Mouse (Mus musculus): ENCODE data around the gene Cryz.
"Not testable (repeated sequence)": the region's sequence is repeated elsewhere in the genome, so short reads cannot be mapped to it uniquely, and the experiment has no call there.

The Cryz gene

DNA sequence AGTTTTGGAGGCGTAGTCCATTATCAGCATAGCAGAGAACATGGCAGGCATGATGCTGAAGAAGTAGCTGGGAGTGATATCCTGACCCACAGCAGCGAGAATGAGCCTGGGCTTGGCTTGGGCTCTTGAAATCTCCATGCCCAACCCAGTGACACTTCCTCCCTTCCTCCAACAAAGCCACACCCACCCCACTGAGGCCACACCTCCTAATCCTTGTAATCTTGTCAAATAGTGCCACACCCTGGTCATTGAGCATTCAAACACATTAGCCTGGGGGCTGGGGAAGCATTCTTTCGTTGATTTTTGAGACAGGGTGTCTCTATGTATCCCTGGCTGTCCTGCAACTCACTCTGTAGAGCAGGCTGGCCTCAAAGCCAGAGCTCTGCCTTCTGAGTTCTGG, 15.4 kb downstream of the Cryz start:
- DNase-seq (ENCODE audit: low read depth, low spot score), result no peak

DNA sequence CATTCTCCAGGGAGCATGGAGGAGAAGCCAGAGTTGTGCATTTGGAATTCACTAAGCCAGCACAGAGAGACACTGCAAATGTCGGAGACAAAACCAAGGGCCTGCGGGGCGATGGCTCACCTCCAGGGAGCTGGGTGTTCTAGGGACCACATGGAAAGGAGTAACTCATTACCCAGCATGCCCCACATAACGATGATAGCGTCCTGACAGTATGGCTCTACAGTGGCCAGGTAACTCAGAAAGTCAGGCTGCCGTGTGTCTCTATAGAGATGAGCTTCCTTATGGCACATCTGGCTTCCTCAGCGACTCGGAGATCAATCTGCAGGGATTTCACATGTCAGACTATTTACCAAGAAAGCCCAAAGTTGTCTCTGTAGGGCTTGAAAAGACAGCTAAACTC, 18.3 kb downstream of the Cryz start:
- DNase-seq (ENCODE audit: low read depth, low spot score), result no peak

DNA sequence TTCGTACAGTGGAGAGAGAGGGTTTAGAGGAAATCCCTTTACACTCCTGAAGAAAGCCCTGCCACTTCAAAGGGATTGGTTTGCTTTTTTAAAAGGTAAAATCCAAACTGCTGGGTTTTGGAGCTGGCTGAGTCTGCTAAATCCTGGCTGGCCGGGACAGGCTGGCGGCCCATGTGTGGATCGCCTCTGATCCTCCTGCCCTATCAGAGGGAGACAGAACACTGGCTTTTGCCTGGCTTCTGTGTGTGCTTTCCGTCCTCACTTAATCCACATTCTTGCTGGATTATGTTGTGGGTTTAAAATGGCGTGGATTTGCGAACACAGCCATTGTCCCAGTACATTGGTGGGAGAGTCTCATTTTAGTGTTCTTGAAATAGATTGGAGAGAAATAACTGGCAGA, 18.8 kb downstream of the Cryz start:
- DNase-seq (ENCODE audit: low read depth, low spot score), result no peak

DNA sequence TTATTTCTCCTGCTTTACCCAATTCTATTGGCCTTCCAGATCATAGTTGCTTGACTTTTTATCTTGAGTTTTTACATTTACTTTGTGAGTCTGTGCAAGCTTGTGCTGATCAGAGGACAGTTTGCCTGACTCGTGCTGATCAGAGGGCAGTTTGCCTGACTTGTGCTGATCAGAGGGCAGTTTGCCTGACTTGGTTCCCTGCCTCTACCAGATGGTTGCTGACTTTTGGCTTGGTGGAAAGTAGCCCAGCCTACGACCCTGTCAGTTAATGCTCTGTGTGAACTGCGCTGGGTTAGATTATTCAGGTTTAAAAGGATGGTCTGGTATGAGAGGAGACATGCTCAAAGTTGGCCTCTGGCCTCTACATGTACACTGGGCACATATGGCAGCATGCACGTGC, 19.6 kb downstream of the Cryz start:
- DNase-seq (ENCODE audit: low read depth, low spot score), result no peak

DNA sequence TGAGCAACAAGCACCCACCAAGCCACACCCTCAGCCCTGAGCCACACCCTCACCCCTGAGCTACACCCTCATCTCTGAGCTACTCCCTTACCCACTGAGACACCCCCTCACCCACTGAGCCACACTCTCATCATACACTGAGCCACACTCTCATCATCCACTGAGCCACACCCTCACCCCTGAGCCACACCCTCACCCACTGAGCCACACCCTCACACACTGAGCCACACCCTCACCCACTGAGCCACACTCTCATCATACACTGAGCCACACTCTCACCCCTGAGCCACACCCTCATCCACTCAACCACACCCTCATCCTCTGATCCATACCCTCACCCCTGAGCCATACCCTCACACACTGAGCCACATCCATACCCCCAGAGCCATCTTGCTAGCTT, 31.8 kb downstream of the Cryz start:
- no peak for DNase-seq (ENCODE audit: low read depth, low spot score)

DNA sequence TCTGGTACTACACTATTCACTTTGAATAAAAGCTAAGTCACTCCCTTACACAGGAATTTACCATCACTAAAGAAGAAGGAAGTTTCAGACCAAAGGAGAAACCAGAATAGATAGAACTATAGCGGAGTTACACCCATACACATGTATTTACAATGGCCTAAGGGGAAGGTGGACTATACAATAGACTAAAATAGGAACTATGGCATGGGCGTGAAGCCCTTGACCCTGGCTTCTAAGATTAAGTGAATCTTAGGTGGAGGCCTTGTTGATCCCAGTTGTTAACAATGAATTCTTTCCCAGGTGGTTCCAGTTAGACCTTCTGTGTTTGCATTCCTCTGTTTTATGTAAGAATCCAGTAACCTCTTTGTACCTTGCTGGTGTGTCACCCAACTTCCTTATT, 34.8 kb downstream of the Cryz start:
- not testable (repeated sequence) for DNase-seq (ENCODE audit: low read depth, low spot score)

DNA sequence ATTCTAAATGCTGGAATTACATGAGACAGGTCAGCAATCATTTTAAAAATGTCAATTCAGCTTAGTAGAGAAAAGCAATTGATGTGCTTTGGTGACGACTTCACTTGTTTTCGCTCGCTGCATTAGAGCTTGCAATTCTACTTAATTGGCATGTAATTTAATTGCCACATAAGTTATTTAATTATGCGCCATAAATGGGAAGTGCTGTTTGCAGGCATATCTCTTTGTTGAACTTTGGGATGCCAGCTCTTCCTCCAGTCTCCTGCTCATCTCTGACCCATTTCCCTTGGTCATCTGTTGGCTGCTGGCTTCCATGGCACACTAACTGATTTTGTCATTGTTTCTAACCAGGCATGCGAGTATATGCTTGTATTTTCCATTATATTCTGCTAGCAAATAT, 36.6 kb downstream of the Cryz start:
- DNase-seq (ENCODE audit: low read depth, low spot score), result no peak

DNA sequence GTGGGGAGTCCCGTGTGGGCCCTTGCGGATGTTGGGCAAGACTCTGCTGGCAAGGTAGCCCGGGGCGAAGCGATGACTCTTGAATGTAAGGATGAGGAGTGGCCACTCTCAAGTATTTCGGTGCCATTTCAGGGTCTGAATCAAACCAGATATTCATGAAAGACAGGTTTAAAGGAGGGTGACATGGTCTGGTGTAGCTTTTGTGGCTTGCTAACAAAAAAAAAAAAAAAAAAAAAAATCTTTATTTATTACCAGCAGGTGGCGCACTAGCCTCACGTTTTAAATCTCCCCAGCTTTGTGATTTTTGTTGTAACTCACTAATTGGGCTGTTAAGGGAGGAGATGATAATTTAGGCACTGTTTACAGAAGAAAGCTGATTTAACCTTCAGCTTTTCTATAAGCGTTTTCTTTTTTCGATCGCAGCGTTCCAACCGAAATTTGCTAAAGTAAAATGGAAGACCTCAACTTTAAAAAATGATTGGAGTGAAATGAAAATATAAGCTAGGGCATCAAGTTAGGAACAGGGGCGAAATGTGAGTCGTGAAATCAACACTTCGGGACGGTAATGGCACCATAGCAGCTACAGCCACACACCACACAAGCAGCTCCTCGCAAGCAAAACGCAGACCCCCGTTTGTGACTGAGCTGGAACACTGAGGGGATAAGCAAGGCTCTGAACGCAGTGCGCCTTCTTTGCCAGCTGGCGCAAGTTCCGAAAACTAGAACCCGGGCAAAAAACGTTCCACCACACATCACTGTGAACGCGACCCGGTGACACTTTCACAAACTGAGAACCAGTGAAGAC, 50.3 kb downstream of the Cryz start:
- DNase-seq (ENCODE audit: low read depth, low spot score), result peak; percentile 69

DNA sequence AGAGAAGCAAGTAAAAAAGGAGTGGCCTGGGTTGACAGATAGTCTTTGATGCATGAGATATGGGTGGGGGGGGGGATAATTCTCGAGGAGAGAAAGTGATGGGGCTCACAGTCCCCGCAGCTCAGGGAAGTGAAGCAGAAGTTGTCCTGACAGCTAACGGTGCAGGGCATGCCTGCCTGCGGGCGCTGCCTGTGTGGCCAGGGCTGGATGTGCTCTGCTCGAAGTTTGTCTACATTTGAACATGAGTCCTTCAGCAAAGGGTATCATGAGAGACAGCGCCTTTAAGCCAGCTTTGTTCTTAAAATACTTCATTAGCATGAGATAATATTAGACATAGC, 50.9 kb downstream of the Cryz start:
- DNase-seq (ENCODE audit: low read depth, low spot score), result no peak

DNA sequence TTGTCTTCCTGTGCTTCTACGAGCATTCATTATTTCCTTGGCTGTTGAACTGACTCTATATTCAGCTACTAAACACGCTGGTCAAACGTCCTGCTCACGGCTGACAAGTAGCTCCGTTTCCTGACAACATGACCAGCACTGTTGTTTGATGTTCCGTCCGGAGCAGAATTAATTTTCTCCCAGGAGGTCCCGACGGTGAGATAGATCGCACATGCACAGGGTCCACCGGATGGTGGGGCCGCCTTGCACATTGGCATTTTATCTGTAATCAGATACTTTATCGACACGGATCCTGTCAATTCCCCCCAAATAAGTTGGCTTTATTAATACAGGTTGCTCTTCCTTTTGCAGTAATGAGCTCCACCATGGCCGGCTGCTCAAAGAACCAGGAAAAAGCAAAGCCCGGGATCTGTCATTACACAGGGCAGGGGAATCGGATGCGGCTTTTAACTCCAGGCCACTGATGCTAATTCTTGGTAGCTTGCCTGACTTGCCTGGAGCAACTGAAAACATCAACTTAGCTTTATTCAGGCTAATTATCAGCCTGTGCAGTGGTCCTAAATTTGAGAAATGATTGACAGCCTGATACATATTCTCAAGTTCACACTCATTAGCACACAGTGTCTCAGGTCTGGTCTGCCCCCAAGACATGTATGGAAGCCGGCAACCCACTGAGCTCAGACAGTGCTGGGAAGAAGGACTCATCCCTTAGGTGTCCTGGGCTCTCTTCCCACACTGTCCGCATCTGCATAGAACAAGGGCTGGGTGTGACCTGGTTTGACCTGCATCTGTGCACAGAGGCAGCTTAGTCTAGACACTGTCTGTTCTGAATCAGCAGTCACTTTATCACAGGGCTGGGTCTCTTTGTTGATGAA, 53.1 kb downstream of the Cryz start:
- DNase-seq (ENCODE audit: low read depth, low spot score), result no peak

DNA sequence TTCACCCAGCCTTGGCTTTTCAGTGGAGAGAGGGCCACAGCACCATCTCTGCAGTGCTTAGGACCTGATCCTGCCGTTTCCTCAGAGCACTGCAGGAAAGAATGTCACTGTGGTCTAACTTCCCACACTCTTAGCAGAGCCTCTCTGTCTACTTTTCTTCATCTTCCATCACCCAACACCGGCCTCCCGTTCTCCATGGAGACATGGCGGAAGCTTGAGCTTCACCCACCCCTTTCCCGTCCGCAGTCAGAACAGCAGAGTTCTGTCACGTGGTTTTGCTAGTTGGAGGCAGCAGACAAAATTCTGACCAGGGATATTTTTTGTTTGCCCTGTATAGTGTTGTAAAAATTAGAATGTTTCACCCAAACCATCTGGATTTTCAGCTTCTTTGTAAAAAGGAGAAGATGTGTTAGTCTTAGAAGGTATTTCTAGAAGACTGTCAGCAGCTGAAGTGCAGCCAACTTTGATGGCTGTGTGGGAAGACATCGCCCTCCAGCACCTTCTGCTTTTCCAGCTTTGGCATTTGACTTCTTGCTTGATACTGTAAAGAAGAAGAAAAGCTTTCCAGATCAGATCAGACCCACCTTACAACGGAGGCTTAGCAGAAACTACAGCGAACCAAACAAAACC, 54.8 kb downstream of the Cryz start:
- DNase-seq (ENCODE audit: low read depth, low spot score), result peak; percentile 84

DNA sequence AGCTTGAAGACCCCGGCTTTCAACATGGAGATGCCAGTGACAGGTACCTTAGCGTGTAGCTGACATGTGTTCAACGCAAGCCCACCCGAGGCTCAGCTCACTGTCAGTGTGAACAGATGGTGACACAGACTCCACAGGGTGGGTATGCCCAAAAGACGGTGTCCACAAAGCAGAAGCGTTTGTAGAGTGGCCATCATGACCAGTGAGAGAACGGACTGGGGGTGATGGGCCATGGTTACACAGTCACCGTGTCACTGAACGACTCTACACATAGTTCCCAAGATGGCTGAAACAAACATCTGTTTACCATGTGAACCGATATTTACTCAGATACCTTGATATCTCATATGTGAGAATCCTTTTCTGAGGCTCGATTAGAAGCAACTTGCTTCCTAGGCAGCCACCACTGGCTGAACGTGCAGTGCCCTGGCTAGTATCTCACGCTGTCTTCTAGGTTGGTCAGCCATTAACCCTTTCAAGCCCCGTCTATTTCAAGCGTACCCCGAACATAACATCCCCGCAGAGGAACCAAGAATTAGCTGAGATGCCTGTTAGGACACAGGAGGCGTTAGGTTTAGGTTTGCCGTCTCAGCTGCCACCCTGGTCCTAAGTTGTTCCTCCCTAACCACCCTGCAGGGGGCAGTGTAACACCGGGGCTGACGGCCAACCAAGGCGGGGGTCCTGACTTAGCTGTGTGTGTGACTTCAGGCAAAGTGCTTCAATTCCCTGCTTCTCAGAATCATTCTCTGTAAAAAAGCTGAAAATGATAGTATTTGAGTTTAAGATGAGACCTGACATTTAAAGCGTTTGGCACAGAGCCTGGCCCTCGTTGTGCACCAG, 56.3 kb downstream of the Cryz start:
- DNase-seq (ENCODE audit: low read depth, low spot score), result peak; percentile 77

DNA sequence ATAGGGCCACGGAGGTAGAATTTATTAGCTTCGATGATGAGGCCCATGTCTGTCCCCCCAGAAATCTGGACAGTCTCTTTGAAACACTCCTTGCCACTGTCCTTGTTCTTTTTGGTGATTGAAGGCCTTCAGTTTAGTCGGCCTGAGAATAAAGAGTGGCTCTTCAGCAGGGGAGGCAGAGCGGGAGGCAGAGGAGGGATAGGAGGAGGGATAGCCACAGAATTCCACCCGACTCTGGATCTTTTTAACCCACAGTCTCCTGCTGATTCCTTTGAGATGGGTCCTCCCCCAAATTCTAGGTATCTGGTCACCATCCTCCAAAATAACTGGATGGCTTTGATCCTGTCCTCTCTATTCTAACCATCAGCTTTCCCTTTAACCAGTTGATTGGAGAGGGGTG, 56.9 kb downstream of the Cryz start:
- DNase-seq (ENCODE audit: low read depth, low spot score), result no peak

DNA sequence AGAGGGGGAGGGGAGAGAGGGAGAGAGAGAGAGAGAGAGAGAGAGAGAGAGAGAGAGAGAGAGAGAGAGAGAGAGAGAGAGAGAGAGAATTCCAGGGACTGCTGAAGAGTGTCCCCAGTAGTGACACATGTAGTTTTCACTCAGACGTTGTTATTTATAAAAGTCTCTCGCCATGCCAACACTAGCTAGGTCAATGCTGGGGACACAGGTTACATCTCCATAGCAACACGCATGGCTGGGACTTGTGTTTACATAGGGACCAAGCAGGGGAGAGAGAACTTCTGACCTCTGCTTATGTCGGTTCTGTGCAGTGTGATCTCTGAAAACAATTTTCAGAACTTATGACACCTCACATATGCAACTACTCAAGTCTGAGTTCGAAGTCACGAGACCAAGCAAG, 57.8 kb downstream of the Cryz start:
- DNase-seq (ENCODE audit: low read depth, low spot score), result no peak

DNA sequence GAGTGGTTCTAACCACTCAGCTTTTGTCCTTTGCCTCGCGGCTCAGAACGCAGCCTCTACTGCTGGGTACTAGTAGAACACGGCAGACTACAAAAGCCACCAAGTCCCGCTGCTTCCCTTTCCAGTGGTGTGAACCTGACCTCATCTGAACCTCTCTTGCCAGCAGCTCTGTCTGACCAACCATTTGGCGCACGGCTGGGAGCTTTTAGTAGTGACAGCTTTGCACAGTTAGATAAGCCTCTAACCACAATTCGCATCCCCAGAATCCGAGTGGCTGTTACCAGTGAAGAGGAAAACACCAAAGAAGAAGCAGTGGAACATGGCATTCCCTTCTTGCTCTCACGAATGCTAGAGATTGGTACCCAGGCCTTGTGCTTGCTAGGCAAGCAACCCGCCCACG, 58.4 kb downstream of the Cryz start:
- peak; percentile 12 for DNase-seq (ENCODE audit: low read depth, low spot score)

DNA sequence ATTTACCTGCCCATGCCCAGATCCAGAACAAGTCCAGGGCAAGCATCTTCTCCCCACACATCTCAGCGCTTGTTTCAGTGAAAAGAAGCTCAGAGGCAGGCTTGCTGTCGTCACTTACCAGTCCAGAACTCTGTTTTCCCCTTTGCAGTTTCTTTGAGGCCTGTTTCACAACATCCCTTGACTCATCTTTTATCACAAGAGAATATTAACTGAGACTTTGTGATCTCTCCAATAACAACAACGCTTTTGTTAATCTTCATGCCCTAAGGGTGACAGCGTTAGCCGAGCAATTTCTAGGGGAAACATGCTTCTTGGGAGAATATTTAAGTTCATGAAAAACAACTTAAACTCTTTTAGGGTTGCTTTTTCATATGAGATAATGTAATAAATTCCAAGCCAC, 59.2 kb downstream of the Cryz start:
- no peak for DNase-seq (ENCODE audit: low read depth, low spot score)

DNA sequence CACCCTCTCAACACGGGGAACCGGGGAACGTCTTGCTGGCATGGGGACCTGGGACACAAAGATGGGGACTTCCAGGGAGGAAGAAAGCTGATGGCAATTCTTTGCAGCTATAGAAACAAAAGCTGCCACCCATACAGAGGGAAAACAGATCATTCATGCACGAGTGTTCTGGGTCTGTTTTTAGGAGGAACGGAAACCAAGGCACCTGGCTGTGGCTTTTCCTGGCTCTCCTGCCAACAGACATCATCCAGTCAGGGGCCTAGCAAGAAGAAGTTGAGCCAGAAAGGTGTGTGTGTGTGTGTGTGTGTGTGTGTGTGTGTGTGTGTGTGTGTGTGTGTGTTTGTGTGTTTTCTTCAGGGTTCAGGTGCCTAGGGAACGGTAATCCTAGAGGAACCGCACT, 67.0 kb downstream of the Cryz start, which contains the start of gene Erich3:
Gene Erich3, plus strand, starts transcription at position 315 of the 400 bp plus-strand sequence.
- peak; percentile 63 for DNase-seq (ENCODE audit: low read depth, low spot score)

DNA sequence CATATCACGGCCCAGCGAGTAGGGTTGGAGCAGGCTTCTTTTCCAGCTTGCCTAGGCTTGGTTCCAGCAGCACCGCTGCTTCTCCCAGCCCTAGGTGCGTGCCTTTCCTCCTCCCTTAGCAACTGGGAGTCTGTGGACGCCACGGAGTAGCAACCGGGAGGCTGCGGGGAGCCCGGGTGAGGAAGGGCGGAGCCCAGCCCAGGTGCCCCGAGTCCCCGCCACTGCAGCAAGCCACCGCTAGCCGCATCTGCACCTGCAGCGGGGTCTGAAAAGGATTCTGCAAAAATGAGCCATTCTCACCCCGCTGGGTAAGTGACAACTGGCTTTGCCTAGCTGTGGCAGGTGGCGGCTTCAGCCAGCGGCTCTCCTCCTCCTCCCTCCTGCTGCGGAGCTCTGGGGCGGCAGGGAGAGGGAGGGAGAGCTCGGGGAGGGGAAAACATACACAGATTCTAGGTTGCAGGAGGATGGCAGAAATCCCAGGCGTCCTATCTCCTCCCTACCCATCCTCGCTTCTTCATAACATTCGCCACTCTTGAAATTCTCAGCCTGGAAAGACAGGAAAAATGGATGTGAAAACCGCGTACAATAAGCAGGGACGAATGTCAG, 67.6 kb downstream of the Cryz start:
- DNase-seq (ENCODE audit: low read depth, low spot score), result peak; percentile 94

DNA sequence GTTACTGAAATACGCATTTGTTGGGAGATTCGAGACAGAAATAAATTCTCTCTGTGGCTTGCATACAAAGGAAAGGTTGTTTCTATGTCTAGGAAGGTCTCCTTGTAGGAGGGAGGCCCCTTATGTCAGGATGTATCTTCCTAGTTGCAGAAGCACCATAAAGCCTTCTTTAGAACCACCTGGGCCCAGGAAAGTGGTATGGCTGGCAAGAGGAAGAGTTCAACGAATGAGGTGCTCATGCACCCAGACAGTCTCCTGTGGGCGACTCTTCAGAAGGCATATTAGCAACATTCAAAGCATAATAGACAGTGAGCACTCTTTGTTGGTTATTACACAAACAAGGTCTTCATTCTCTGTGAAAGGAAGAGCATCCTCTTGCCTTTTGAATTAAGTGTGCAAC, 68.1 kb downstream of the Cryz start:
- DNase-seq (ENCODE audit: low read depth, low spot score), result peak; percentile 53

DNA sequence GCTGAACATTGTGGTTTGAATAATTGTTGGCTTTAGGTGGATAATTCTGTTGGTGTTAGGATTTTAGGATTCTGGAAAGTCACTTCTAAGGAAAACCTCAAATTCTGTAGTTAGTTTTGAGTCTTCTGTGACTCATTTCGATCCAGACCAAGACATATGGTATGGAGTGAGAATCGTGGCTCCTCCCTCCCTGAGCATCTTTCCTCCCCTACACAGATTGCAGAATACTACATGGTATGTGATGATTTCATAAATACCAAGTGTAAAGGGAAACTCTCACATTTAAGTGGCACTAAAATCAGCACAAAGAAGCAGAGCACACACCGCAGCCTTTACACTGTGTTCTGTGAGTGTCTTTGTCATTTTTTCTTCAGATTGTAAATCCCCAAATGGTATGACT, 72.0 kb downstream of the Cryz start:
- peak; percentile 83 for DNase-seq (ENCODE audit: low read depth, low spot score)

DNA sequence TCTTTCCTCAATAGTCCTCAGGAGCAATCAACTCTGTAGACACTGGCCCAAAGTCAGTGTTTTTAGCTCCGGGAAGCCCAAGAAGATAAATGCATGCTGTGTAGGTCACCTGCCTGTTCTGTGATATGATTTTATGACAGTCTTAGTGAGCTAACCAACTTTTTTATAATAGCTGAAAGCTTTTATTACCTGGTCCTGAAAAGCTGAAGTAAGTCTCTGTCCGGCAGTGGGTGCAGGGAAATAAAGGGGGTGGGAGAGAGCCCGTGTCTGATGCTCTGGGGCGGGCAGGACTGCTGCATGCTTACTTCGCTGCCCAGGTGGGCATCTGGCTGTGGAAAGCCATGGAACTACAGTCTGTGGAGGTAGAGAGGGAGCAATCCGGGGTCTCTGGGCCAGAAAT, 74.1 kb downstream of the Cryz start:
- no peak for DNase-seq (ENCODE audit: low read depth, low spot score)

All from brain, adult 2 months (tissue).